Mouse (Mus musculus) liver, postnatal 0 days (tissue): Measurements from ENCODE around the gene H3f3b. TPM values are rescaled to one million over a fixed set of nuclear protein-coding genes. Genes with fewer than 3 reads are reported as not detected.

Experiments
- ATAC-seq: fragments of 200-750 bp; cut with Nextera tagmentation; 2 replicates; pipeline ENCODE4 v1.8.0; 2017; ENCODE audit warnings: mild to moderate bottlenecking, moderate library complexity
- DNase-seq: peaks from one replicate; pipeline ENCODE4 v3.0.0-alpha.2; 2016
- H3K27ac ChIP-seq: fragments of 300-500 bp; sonication (generic); 2 replicates; pipeline ENCODE4 v1.5.1; 2014; ENCODE audit warnings: antibody characterized with exemption, moderate library complexity, mild to moderate bottlenecking, low read depth
- H3K27me3 ChIP-seq: fragments of 300-500 bp; sonication (generic); 2 replicates; pipeline ENCODE4 v1.6.1; 2014; ENCODE audit warnings: low read length, control low read depth, mixed read lengths; ENCODE audit not compliant: insufficient read depth
- H3K36me3 ChIP-seq: fragments of 300-500 bp; sonication (generic); replicated peaks from 2 replicates; pipeline ENCODE4 v1.6.1; 2014; ENCODE audit warnings: mild to moderate bottlenecking, control low read depth, low read length, moderate library complexity, mixed read lengths; ENCODE audit not compliant: insufficient read depth
- H3K4me1 ChIP-seq: fragments of 300-500 bp; sonication (generic); 2 replicates; pipeline ENCODE4 v1.6.1; 2014; ENCODE audit warnings: antibody characterized with exemption, mild to moderate bottlenecking, control low read depth; ENCODE audit not compliant: insufficient read depth
- H3K4me2 ChIP-seq: fragments of 300-500 bp; sonication (generic); 2 replicates; pipeline ENCODE4 v1.6.1; 2014; ENCODE audit warnings: low read depth, mild to moderate bottlenecking, low read length, moderate library complexity, mixed read lengths
- H3K4me3 ChIP-seq: fragments of 300-500 bp; sonication (generic); 2 replicates; pipeline ENCODE4 v1.5.1; 2014; ENCODE audit warnings: low read depth, low read length
- H3K9ac ChIP-seq: fragments of 300-500 bp; sonication (generic); replicated peaks from 2 replicates; pipeline ENCODE4 v1.6.1; 2014; ENCODE audit warnings: mild to moderate bottlenecking, moderate library complexity
- H3K9me3 ChIP-seq: fragments of 300-500 bp; sonication (generic); 2 replicates; pipeline ENCODE4 v1.6.1; 2016; ENCODE audit warnings: mild to moderate bottlenecking, control low read depth, low read length, mixed read lengths
- CTCF ChIP-seq: sonication (generic); IDR thresholded peaks from 2 replicates; pipeline ENCODE4 v1.5.1; 2016; ENCODE audit warnings: antibody characterized with exemption, low read depth
- EP300 ChIP-seq: IDR thresholded peaks from 2 replicates; pipeline ENCODE4 v1.6.1; 2016; ENCODE audit warnings: antibody characterized with exemption, low read depth, mild to moderate bottlenecking
- WGBS: fragments of 180-500 bp; shearing (Covaris S2); extraction: QIAGEN DNeasy Blood & Tissue Kit; methylation state at CpG from one replicate; pipeline ENCODE4 v1.1.7; 2014; ENCODE audit not compliant: insufficient replicate concordance; 5-methylcytosine and 5-hydroxymethylcytosine counted together
- polyA plus RNA-seq: library from polyadenylated mRNA; unstranded; fragments of >200 nt; fragmentation: Nextera tagmentation; extraction: Ambion mirVana; gene quantifications from 2 replicates; pipeline ENCODE4 v1.2.1, GENCODE M21; 2015

H3f3b gene
- polyA plus RNA-seq, 1 experiment from 2014 or later, result 656 TPM

GRCm38 (mm10) chr11:116060596-116060995 lies 32.8 kb upstream of the H3f3b start:
- Histone ChIP-seq H3K36me3 (peaks cover 55% of the 10 kb centered on the region), H3K4me2 (no peak overlapping the region), H3K27ac (no peak overlapping the region), H3K27me3 (no peaks in the 10 kb centered on the region), H3K4me1 (peaks cover 19% of the 10 kb centered on the region), H3K4me3 (no peak overlapping the region), H3K9me3 (no peaks in the 10 kb centered on the region), H3K9ac (no peak overlapping the region)
- WGBS, result 85% methylated on average over 9 of the region's 9 CpGs
- no peak for TF ChIP-seq CTCF
- no peak for TF ChIP-seq EP300
- DNase-seq, result peak; percentile 11
- no peak for ATAC-seq

GRCm38 (mm10) chr11:116059691-116060025 lies 31.9 kb upstream of the H3f3b start:
- Histone ChIP-seq H3K4me2 (no peak overlapping the region), H3K4me3 (no peak overlapping the region), H3K9ac (no peak overlapping the region), H3K27ac (no peak overlapping the region), H3K27me3 (no peaks in the 10 kb centered on the region), H3K36me3 (peaks cover 64% of the 10 kb centered on the region), H3K4me1 (peaks cover 19% of the 10 kb centered on the region), H3K9me3 (no peaks in the 10 kb centered on the region)
- TF ChIP-seq CTCF (no peak), EP300 (no peak)
- WGBS, result 92% methylated on average over 11 of the region's 11 CpGs
- ATAC-seq, result no peak
- DNase-seq, result peak; percentile 11

- Histone ChIP-seq H3K9me3 (no peaks in the 10 kb centered on the region), H3K9ac (no peak overlapping the region), H3K4me2 (no peak overlapping the region), H3K27ac (no peak overlapping the region), H3K4me1 (peaks cover 19% of the 10 kb centered on the region), H3K4me3 (no peak overlapping the region), H3K27me3 (no peaks in the 10 kb centered on the region), H3K36me3 (peaks cover 68% of the 10 kb centered on the region)
- no peak for ATAC-seq
- DNase-seq, result peak; percentile 14
- no peak for TF ChIP-seq CTCF
- no peak for TF ChIP-seq EP300
- 94% methylated on average over 17 of the region's 17 CpGs for WGBS
Measured at GRCm38 (mm10) chr11:116058868-116059690, 31.3 kb upstream of the H3f3b start.

GRCm38 (mm10) chr11:116058022-116058614 lies 30.4 kb upstream of the H3f3b start:
- no peak overlapping the region for H3K27ac ChIP-seq
- H3K4me1 ChIP-seq, result peaks cover 19% of the 10 kb centered on the region
- no peak overlapping the region for H3K9ac ChIP-seq
- no peak overlapping the region for H3K4me2 ChIP-seq
- H3K9me3 ChIP-seq, result no peaks in the 10 kb centered on the region
- no peak overlapping the region for H3K4me3 ChIP-seq
- peaks cover 77% of the 10 kb centered on the region for H3K36me3 ChIP-seq
- 68% methylated on average over 12 of the region's 12 CpGs for WGBS
- ATAC-seq, result no peak
- no peak for DNase-seq
- TF ChIP-seq CTCF, result no peak
- no peak for TF ChIP-seq EP300
- no peaks in the 10 kb centered on the region for H3K27me3 ChIP-seq

- peak; percentile 72 for ATAC-seq
- no peaks in the 10 kb centered on the region for H3K27me3 ChIP-seq
- no peak overlapping the region for H3K4me3 ChIP-seq
- no peak overlapping the region for H3K27ac ChIP-seq
- H3K9me3 ChIP-seq, result no peaks in the 10 kb centered on the region
- no peak for TF ChIP-seq EP300
- no peak for TF ChIP-seq CTCF
- H3K9ac ChIP-seq, result no peak overlapping the region
- WGBS, result 51% methylated on average over 4 of the region's 4 CpGs
- peaks cover 81% of the 10 kb centered on the region for H3K36me3 ChIP-seq
- peaks cover 19% of the 10 kb centered on the region for H3K4me1 ChIP-seq
- no peak overlapping the region for H3K4me2 ChIP-seq
- DNase-seq, result no peak
Measured at GRCm38 (mm10) chr11:116057237-116057881, 29.6 kb upstream of the H3f3b start.

GRCm38 (mm10) chr11:116055873-116056272 lies 28.1 kb upstream of the H3f3b start:
- no peak overlapping the region for H3K4me3 ChIP-seq
- H3K27ac ChIP-seq, result no peak overlapping the region
- DNase-seq (no peak), ATAC-seq (no peak)
- no peaks in the 10 kb centered on the region for H3K27me3 ChIP-seq
- WGBS, result 61% methylated on average over 11 of the region's 11 CpGs
- no peaks in the 10 kb centered on the region for H3K9me3 ChIP-seq
- H3K4me2 ChIP-seq, result no peak overlapping the region
- no peak overlapping the region for H3K9ac ChIP-seq
- H3K4me1 ChIP-seq, result peaks cover 19% of the 10 kb centered on the region
- peaks cover 80% of the 10 kb centered on the region for H3K36me3 ChIP-seq
- no peak for TF ChIP-seq EP300
- no peak for TF ChIP-seq CTCF
